Mouse (Mus musculus) central nervous system, embryonic 11.5 days (tissue): ENCODE data around the gene Ppil3. TPM values are rescaled to one million over a fixed set of nuclear protein-coding genes. Genes with fewer than 3 reads are reported as not detected.

Experiments used
- polyA plus RNA-seq: library from polyadenylated mRNA; depleted of rRNA; stranded (reverse); fragments of >200 nt; gene quantifications from 2 replicates; pipeline ENCODE4 v1.2.3, GENCODE M21; 2012; rRNA removed

Ppil3 gene
- polyA plus RNA-seq = 45.6 and 54.6 TPM in 2 replicates

GRCm38 (mm10) chr1:58445143-58445722 lies at the start of gene Ppil3, which contains the start of gene Nif3l1:
Gene Ppil3 (minus strand): TSS chr1:58445486.
Gene Nif3l1 (plus strand): TSS chr1:58445151.

GRCm38 (mm10) chr1:58423371-58424248 lies 21.7 kb downstream of the Ppil3 start, which contains the start of gene Clk1:
Gene Clk1 (minus strand): TSS chr1:58424066.

GRCm38 (mm10) chr1:58392652-58393283 lies 52.5 kb downstream of the Ppil3 start, which contains the start of gene Bzw1:
Gene Bzw1 (plus strand): TSS chr1:58392898.

Other genes with a start within 250 kb of the Ppil3 start
- gene Aox4, start 235.1 kb downstream of the Ppil3 start, polyA plus RNA-seq = 0.10 and 0.20 TPM in 2 replicates
- 0.01 TPM in 1 of 2 replicates, not detected in the other for gene Aox2, start 167.2 kb downstream of the Ppil3 start, polyA plus RNA-seq
- gene Bzw1, start 52.6 kb downstream of the Ppil3 start, polyA plus RNA-seq = 189 and 199 TPM in 2 replicates
- 323 and 471 TPM in 2 replicates for gene Clk1, start 21.4 kb downstream of the Ppil3 start, polyA plus RNA-seq
- gene Nif3l1, start 335 bp downstream of the Ppil3 start, polyA plus RNA-seq = 35.1 and 56.6 TPM in 2 replicates
- 34.0 and 41.0 TPM in 2 replicates for gene Orc2, start 59.6 kb upstream of the Ppil3 start, polyA plus RNA-seq
- gene Fam126b, start 140.8 kb upstream of the Ppil3 start, polyA plus RNA-seq = 1.5 and 4.2 TPM in 2 replicates
- 136 and 241 TPM in 2 replicates for gene Ndufb3, start 140.9 kb upstream of the Ppil3 start, polyA plus RNA-seq